Mouse (Mus musculus): Measurements from ENCODE around the gene Nsl1. TPM values are rescaled to one million over a fixed set of nuclear protein-coding genes. Genes with fewer than 3 reads are reported as not detected.

Nsl1 gene
- polyA plus RNA-seq, 1 experiment from 2014 or later, result 17.9 TPM

- Histone ChIP-seq H3K36me3 (ENCODE audit: control insufficient read depth, insufficient read depth, low read length) (no peaks in the 10 kb centered on the region), H3K27ac (ENCODE audit: low read depth, low read length) (no peak overlapping the region), H3K27me3 (ENCODE audit: control insufficient read depth, insufficient read depth, low read length) (no peaks in the 10 kb centered on the region), H3K9ac (ENCODE audit: low read depth, low read length) (no peak overlapping the region), H3K4me2 (replicated peaks; ENCODE audit: low read depth, low read length) (no peak overlapping the region), H3K4me3 (ENCODE audit: low read depth, low read length) (no peak overlapping the region), H3K9me3 (ENCODE audit: control insufficient read depth, low read length) (no peaks in the 10 kb centered on the region), H3K4me1 (replicated peaks; ENCODE audit: control insufficient read depth, insufficient read depth, low read length) (no peaks in the 10 kb centered on the region)
- DNase-seq (ENCODE audit: low spot score), result no peak
- no peak for ATAC-seq (ENCODE audit: low FRiP score)
- 82% methylated on average over 5 of the region's 5 CpGs for WGBS
Observed at GRCm38 (mm10) chr1:191132240-191132639, 69.4 kb downstream of the Nsl1 start.

- H3K9ac ChIP-seq (ENCODE audit: low read depth, low read length), result no peak overlapping the region
- no peak overlapping the region for H3K4me3 ChIP-seq (ENCODE audit: low read depth, low read length)
- H3K4me2 ChIP-seq (replicated peaks; ENCODE audit: low read depth, low read length), result no peak overlapping the region
- no peak for DNase-seq (ENCODE audit: low spot score)
- no peak for ATAC-seq (ENCODE audit: low FRiP score)
- H3K27me3 ChIP-seq (ENCODE audit: control insufficient read depth, insufficient read depth, low read length), result no peaks in the 10 kb centered on the region
- no peaks in the 10 kb centered on the region for H3K9me3 ChIP-seq (ENCODE audit: control insufficient read depth, low read length)
- H3K27ac ChIP-seq (ENCODE audit: low read depth, low read length), result no peak overlapping the region
- H3K36me3 ChIP-seq (ENCODE audit: control insufficient read depth, insufficient read depth, low read length), result no peaks in the 10 kb centered on the region
- WGBS, result 78% methylated on average over 5 of the region's 5 CpGs
- no peaks in the 10 kb centered on the region for H3K4me1 ChIP-seq (replicated peaks; ENCODE audit: control insufficient read depth, insufficient read depth, low read length)
Observed at GRCm38 (mm10) chr1:191132934-191133333, 70.1 kb downstream of the Nsl1 start.

- Histone ChIP-seq H3K9ac (ENCODE audit: low read depth, low read length) (no peak overlapping the region), H3K4me1 (replicated peaks; ENCODE audit: control insufficient read depth, insufficient read depth, low read length) (no peaks in the 10 kb centered on the region), H3K4me3 (ENCODE audit: low read depth, low read length) (no peak overlapping the region), H3K9me3 (ENCODE audit: control insufficient read depth, low read length) (no peaks in the 10 kb centered on the region), H3K4me2 (replicated peaks; ENCODE audit: low read depth, low read length) (no peak overlapping the region), H3K27ac (ENCODE audit: low read depth, low read length) (no peak overlapping the region), H3K36me3 (ENCODE audit: control insufficient read depth, insufficient read depth, low read length) (no peaks in the 10 kb centered on the region), H3K27me3 (ENCODE audit: control insufficient read depth, insufficient read depth, low read length) (no peaks in the 10 kb centered on the region)
- 61% methylated on average over 4 of the region's 4 CpGs for WGBS
- ATAC-seq (ENCODE audit: low FRiP score), result no peak
- no peak for DNase-seq (ENCODE audit: low spot score)
Observed at GRCm38 (mm10) chr1:191135406-191135805, 72.6 kb downstream of the Nsl1 start.

Other genes starting within 250 kb of the Nsl1 start
- 19.0 and 21.2 TPM in 2 replicates for gene Rps6kc1, start 151.2 kb upstream of the Nsl1 start, polyA plus RNA-seq (2014; fragmentation: Nextera tagmentation; extraction: Ambion mirVana)
- 58.4 and 63.3 TPM in 2 replicates for gene Angel2, start 137.9 kb upstream of the Nsl1 start, polyA plus RNA-seq (2014; fragmentation: Nextera tagmentation; extraction: Ambion mirVana)
- gene Vash2, start 83.7 kb upstream of the Nsl1 start, polyA plus RNA-seq (2014; fragmentation: Nextera tagmentation; extraction: Ambion mirVana), result 61.0 and 69.7 TPM in 2 replicates
- 9.5 and 9.6 TPM in 2 replicates for gene Flvcr1, start 36.9 kb upstream of the Nsl1 start, polyA plus RNA-seq (2014; fragmentation: Nextera tagmentation; extraction: Ambion mirVana)
- gene Spata45, start 26.4 kb upstream of the Nsl1 start, polyA plus RNA-seq (2014; fragmentation: Nextera tagmentation; extraction: Ambion mirVana), result not detected in 2 replicates
- 10.4 and 12.7 TPM in 2 replicates for gene Tatdn3, start 80 bp upstream of the Nsl1 start, polyA plus RNA-seq (2014; fragmentation: Nextera tagmentation; extraction: Ambion mirVana)
- gene Batf3, start 34.8 kb downstream of the Nsl1 start, polyA plus RNA-seq (2014; fragmentation: Nextera tagmentation; extraction: Ambion mirVana), result 4.6 TPM in 2 replicates
- not detected in 2 replicates for gene Fam71a, start 101.8 kb downstream of the Nsl1 start, polyA plus RNA-seq (2014; fragmentation: Nextera tagmentation; extraction: Ambion mirVana)
- 1.4 and 1.5 TPM in 2 replicates for gene Atf3, start 155.0 kb downstream of the Nsl1 start, polyA plus RNA-seq (2014; fragmentation: Nextera tagmentation; extraction: Ambion mirVana)